Mouse (Mus musculus) olfactory bulb, adult 2 months (tissue): Measurements from ENCODE around the gene Trim45. TPM values are rescaled to one million over a fixed set of nuclear protein-coding genes. Genes with fewer than 3 reads are reported as not detected.

ENCODE experiments used
- H3K27ac ChIP-seq: fragments of 200-500 bp; 2 replicates; pipeline ENCODE4 v1.5.1; 2012; ENCODE audit warnings: low read depth, low read length; ENCODE audit not compliant: insufficient read depth
- H3K4me1 ChIP-seq: fragments of 200-500 bp; 2 replicates; pipeline ENCODE4 v1.6.1; 2012; ENCODE audit warnings: low read length; ENCODE audit not compliant: control insufficient read depth, insufficient read depth
- H3K4me3 ChIP-seq: fragments of 200-500 bp; 2 replicates; pipeline ENCODE4 v1.5.1; 2012; ENCODE audit warnings: mild to moderate bottlenecking, low read depth, low read length, moderate library complexity; ENCODE audit not compliant: insufficient read depth
- CTCF ChIP-seq: fragments of 200-500 bp; IDR thresholded peaks from 2 replicates; pipeline ENCODE4 v1.5.1; 2012; ENCODE audit warnings: low read depth, mild to moderate bottlenecking, low read length, moderate library complexity; ENCODE audit not compliant: insufficient read depth
- POLR2A ChIP-seq: fragments of 200-500 bp; IDR thresholded peaks from 2 replicates; pipeline ENCODE4 v1.6.1; 2012; ENCODE audit warnings: mild to moderate bottlenecking, low read depth, low read length, moderate library complexity; ENCODE audit not compliant: insufficient read depth
- WGBS: fragments of 180-500 bp; shearing (Covaris S2); methylation state at CpG from one replicate; pipeline ENCODE4 v1.1.7; 2018; 5-methylcytosine and 5-hydroxymethylcytosine counted together
- polyA plus RNA-seq: library from polyadenylated mRNA; stranded (reverse); fragments of >200 nt; gene quantifications from 2 replicates; pipeline ENCODE4 v1.2.4, GENCODE M21; 2012; ENCODE audit warnings: low replicate concordance; ENCODE audit not compliant: missing spikeins, insufficient read depth, insufficient read length

The Trim45 gene
- polyA plus RNA-seq, 1 experiment = not detected

DNA sequence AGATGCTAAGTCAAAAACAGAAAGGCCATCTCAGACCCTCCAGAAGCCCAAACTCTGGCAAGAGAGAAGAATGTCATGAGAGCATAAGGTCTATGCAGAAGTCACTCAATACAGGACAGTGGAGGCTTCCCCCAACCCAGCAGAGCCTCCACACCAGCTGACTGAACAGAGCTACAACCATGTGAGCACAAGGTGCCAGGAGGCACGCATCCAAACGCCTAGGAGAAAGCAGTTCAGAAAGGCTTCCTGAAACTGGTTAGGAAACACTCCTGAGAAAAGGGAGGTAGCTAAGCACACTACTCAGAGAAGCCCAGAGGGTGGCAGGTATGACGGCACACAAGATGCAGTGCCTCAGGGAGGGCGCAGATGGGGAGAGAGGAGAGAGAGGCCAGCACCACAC lies 29.5 kb downstream of the Trim45 start:
- no peaks in the 10 kb centered on the region for H3K4me1 ChIP-seq
- no peak overlapping the region for H3K4me3 ChIP-seq
- H3K27ac ChIP-seq = no peak overlapping the region
- no peak for TF ChIP-seq POLR2A
- TF ChIP-seq CTCF = no peak
- WGBS = 92% methylated on average over 4 of the region's 4 CpGs

DNA sequence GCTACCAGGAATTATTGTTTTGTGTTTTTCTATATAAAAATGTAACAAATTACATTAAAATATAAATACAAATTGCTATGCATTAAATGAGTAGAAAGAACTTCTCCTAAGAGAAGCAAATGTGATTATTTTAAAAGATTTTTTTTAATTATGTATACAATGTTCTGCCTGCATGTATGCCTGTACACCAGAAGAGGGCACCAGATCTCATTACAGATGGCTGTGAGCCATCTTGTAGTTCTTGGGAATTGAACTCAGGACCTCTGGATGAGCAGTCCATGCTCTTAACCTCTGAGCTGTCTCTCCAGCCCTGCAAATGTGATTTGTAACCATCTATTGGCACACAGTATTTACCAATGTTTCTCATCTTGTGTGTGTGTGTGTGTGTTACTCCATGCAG lies 32.6 kb downstream of the Trim45 start:
- no peak for TF ChIP-seq CTCF
- no peak for TF ChIP-seq POLR2A

GRCm38 (mm10) chr3:100961007-100961406 lies 39.0 kb downstream of the Trim45 start:
- Histone ChIP-seq H3K4me1 (no peaks in the 10 kb centered on the region), H3K4me3 (no peak overlapping the region), H3K27ac (no peak overlapping the region)
- no peak for TF ChIP-seq POLR2A
- no peak for TF ChIP-seq CTCF
- WGBS = 91% methylated on average over 5 of the region's 5 CpGs

More for the DNA sequence above, 32.6 kb downstream of the Trim45 start:
- Histone ChIP-seq H3K4me3 (no peak overlapping the region), H3K4me1 (no peaks in the 10 kb centered on the region), H3K27ac (no peak overlapping the region)

DNA sequence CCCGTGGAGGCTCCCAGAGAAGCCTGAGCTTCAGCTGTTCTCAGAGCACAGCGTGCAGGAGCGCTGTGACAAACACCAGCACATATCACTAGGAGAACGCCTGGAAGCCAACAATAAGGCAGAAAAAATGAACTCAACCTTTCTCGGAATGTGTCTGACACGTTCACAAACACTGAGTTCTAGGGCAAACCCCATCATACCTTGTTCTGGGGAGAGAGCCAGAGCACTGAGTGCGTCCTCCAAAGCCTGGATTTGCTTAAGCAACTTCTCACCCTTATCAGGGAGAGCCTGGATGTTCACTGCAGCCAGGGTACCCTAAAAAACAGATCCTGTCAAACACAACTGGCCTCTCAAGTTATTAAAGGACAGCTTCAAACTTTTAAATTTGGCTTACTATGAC lies 39.5 kb downstream of the Trim45 start:
- H3K27ac ChIP-seq = no peak overlapping the region
- H3K4me3 ChIP-seq = no peak overlapping the region
- H3K4me1 ChIP-seq = no peaks in the 10 kb centered on the region
- TF ChIP-seq CTCF (no peak), POLR2A (no peak)
- 88% methylated on average over 7 of the region's 7 CpGs for WGBS

DNA sequence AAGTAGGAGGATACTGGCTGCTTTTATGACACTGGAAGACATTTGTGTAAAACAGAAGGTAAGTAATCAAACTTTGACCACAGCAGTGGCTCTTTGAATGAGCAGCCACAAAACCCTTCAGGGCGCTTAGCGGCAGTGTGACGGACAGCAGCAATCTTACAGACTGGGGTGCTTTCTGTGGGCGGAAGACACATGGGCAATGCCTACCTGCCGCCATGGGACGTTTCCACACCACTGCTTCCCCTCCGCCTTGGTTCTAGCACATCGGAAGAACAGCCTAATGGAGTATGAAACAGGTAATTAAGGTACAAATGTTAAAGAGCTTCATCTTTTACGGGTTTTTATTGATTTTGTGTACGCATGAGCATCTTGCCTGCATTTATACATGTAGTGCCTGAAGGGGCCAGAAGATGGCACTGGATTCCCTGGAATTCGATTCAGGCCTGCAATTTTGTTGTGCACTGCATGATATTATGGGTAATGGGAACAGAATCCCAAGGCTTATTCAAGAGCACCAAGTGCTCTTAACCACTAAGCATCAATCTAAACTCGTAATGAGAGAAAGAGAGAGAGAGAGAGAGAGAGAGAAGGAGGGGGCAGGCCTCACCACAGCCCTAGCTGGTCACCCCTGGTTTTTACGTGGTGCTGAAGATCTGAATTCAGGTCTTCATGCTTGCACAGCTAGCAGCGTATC lies 42.0 kb downstream of the Trim45 start:
- WGBS = 74% methylated on average over 14 of the region's 14 CpGs
- Histone ChIP-seq H3K4me3 (no peak overlapping the region), H3K27ac (no peak overlapping the region), H3K4me1 (no peaks in the 10 kb centered on the region)
- TF ChIP-seq CTCF = no peak
- TF ChIP-seq POLR2A = no peak

- peak within 1 kb of the TSS; percentile 61 for H3K4me3 ChIP-seq
- H3K4me1 ChIP-seq = peaks cover 6% of the 10 kb centered on the region
- 0 out of 2 replicates have a peak, but pooled peaks have one; percentile 17 for TF ChIP-seq POLR2A
- TF ChIP-seq CTCF = no peak
- H3K27ac ChIP-seq = no peak within 1 kb of the TSS
- WGBS = under 1% methylated on average over 40 of the region's 40 CpGs
These were observed 47.3 kb downstream of the Trim45 start, which contains the start of gene Ttf2 for GRCm38 (mm10) chr3:100969176-100969917. Ttf2 (minus strand) TSS chr3:100969663.

GRCm38 (mm10) chr3:100973906-100974305 lies 51.9 kb downstream of the Trim45 start:
- no peak overlapping the region for H3K27ac ChIP-seq
- 3% methylated on average over 1 of the region's 1 CpGs for WGBS
- no peak overlapping the region for H3K4me3 ChIP-seq
- peaks cover 6% of the 10 kb centered on the region for H3K4me1 ChIP-seq
- TF ChIP-seq POLR2A = no peak
- TF ChIP-seq CTCF = no peak

DNA sequence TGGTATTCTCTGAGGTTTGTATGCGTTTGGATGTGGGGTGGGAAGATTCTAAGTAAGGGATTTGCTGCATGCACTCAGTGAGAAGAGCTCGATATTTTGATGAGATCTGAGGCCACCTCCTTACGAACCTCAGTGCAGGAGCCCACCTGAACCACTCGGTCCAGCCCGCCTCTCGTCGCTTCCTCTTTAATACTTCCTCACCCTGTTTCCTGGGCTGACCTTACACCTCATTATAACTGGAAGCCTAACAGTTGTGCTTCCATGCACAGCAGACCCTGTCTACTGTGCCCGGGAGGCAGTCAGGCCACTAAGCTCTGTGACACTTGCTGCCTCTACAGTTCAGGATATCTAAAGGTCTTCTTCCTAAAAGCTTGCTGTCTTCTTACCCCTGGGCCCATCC lies 57.3 kb downstream of the Trim45 start:
- H3K4me1 ChIP-seq = no peaks in the 10 kb centered on the region
- TF ChIP-seq POLR2A = no peak
- no peak for TF ChIP-seq CTCF
- 94% methylated on average over 8 of the region's 8 CpGs for WGBS
- H3K27ac ChIP-seq = no peak overlapping the region
- no peak overlapping the region for H3K4me3 ChIP-seq

Other genes starting within 250 kb of the Trim45 start
- gene Man1a2, start 236.7 kb upstream of the Trim45 start, polyA plus RNA-seq = not detected in 2 replicates
- gene Vtcn1, start 96.7 kb upstream of the Trim45 start, polyA plus RNA-seq = not detected in 2 replicates
- gene Ttf2, start 47.5 kb downstream of the Trim45 start, polyA plus RNA-seq = not detected in 2 replicates
- not detected in 2 replicates for gene Cd101, start 107.4 kb downstream of the Trim45 start, polyA plus RNA-seq
- not detected in 2 replicates for gene Ptgfrn, start 188.1 kb downstream of the Trim45 start, polyA plus RNA-seq